Mouse (Mus musculus) large intestine, adult 2 months (tissue): ENCODE data around the gene Gbe1. TPM values are rescaled to one million over a fixed set of nuclear protein-coding genes. Genes with fewer than 3 reads are reported as not detected.

Source experiments
- DNase-seq: peaks from one replicate; pipeline ENCODE4 v3.0.0-alpha.2; 2012; ENCODE audit warnings: low read depth, low spot score
- WGBS: fragments of 180-500 bp; shearing (Covaris S2); methylation state at CpG from one replicate; pipeline ENCODE4 v1.1.7; 2018; 5-methylcytosine and 5-hydroxymethylcytosine counted together
- polyA plus RNA-seq: library from polyadenylated mRNA; depleted of rRNA; stranded (reverse); fragments of >200 nt; gene quantifications from 2 replicates; pipeline ENCODE4 v1.2.3, GENCODE M21; 2012

The Gbe1 gene
- polyA plus RNA-seq, 1 experiment = 7.1 TPM

GRCm38 (mm10) chr16:70550835-70551234 lies 237.1 kb downstream of the Gbe1 start:
- WGBS = 69% methylated on average over 3 of the region's 3 CpGs
- DNase-seq = no peak

GRCm38 (mm10) chr16:70561635-70562348 lies 248.0 kb downstream of the Gbe1 start:
- DNase-seq = no peak
- WGBS = 83% methylated on average over 10 of the region's 10 CpGs

GRCm38 (mm10) chr16:70562574-70562973 lies 248.8 kb downstream of the Gbe1 start:
- 53% methylated on average over 8 of the region's 8 CpGs for WGBS
- no peak for DNase-seq

GRCm38 (mm10) chr16:70563456-70563855 lies 249.7 kb downstream of the Gbe1 start:
- 58% methylated on average over 5 of the region's 5 CpGs for WGBS

GRCm38 (mm10) chr16:70568341-70569265 lies 254.9 kb downstream of the Gbe1 start:
- DNase-seq = peak; percentile 6

More at GRCm38 (mm10) chr16:70563456-70563855, 249.7 kb downstream of the Gbe1 start:
- no peak for DNase-seq

GRCm38 (mm10) chr16:70585964-70586363 lies 272.2 kb downstream of the Gbe1 start:
- DNase-seq = no peak
- no CpG with 5 or more reads among the region's 7 CpGs for WGBS

More at GRCm38 (mm10) chr16:70568341-70569265, 254.9 kb downstream of the Gbe1 start:
- 50% methylated on average over 23 of the region's 23 CpGs for WGBS

GRCm38 (mm10) chr16:70602326-70602725 lies 288.6 kb downstream of the Gbe1 start:
- DNase-seq = no peak
- 86% methylated on average over 3 of the region's 3 CpGs for WGBS

GRCm38 (mm10) chr16:70608358-70608757 lies 294.6 kb downstream of the Gbe1 start:
- WGBS = 71% methylated on average over 2 of the region's 2 CpGs
- no peak for DNase-seq

- 70% methylated on average over 1 of the region's 1 CpGs for whole genome bisulfite sequencing
- no peak for DNase-seq
Observed at GRCm38 (mm10) chr16:70617691-70618090, 303.9 kb downstream of the Gbe1 start.

GRCm38 (mm10) chr16:70618168-70618567 lies 304.4 kb downstream of the Gbe1 start:
- no peak for DNase-seq
- 81% methylated on average over 3 of the region's 3 CpGs for WGBS
